Mouse (Mus musculus): ENCODE measurements around the gene Zzz3. TPM values are rescaled to one million over a fixed set of nuclear protein-coding genes. Genes with fewer than 3 reads are reported as not detected.

The Zzz3 gene
- polyA plus RNA-seq, 1 experiment from 2014 or later = 29.7 TPM

- Histone ChIP-seq H3K27ac (replicated peaks) (no peak overlapping the region), H3K4me1 (replicated peaks) (no peaks in the 10 kb centered on the region), H3K9ac (no peak overlapping the region), H3K9me3 (no peaks in the 10 kb centered on the region), H3K27me3 (no peaks in the 10 kb centered on the region), H3K4me2 (no peak overlapping the region), H3K36me3 (no peaks in the 10 kb centered on the region), H3K4me3 (no peak overlapping the region)
- ATAC-seq (ENCODE audit: low read depth) = no peak
- WGBS = 86% methylated on average over 10 of the region's 10 CpGs
Observed at GRCm38 (mm10) chr3:152470347-152470746, 75.1 kb downstream of the Zzz3 start.

GRCm38 (mm10) chr3:152472676-152473075, 77.4 kb downstream of the Zzz3 start:
- Histone ChIP-seq H3K27ac (replicated peaks) (no peak overlapping the region), H3K4me3 (no peak overlapping the region), H3K36me3 (no peaks in the 10 kb centered on the region), H3K9me3 (no peaks in the 10 kb centered on the region), H3K27me3 (0 out of 2 replicates have a peak, but pooled peaks cover 3% of the 10 kb centered on the region), H3K4me2 (no peak overlapping the region), H3K4me1 (replicated peaks) (no peaks in the 10 kb centered on the region), H3K9ac (no peak overlapping the region)
- WGBS = 86% methylated on average over 16 of the region's 16 CpGs
- no peak for ATAC-seq (ENCODE audit: low read depth)

GRCm38 (mm10) chr3:152474582-152475277, 79.5 kb downstream of the Zzz3 start:
- peaks cover 6% of the 10 kb centered on the region for H3K4me1 ChIP-seq (replicated peaks)
- no peak overlapping the region for H3K4me3 ChIP-seq
- no peak overlapping the region for H3K9ac ChIP-seq
- H3K36me3 ChIP-seq = no peaks in the 10 kb centered on the region
- H3K27me3 ChIP-seq = 0 out of 2 replicates have a peak, but pooled peaks cover 3% of the 10 kb centered on the region
- WGBS = 61% methylated on average over 15 of the region's 15 CpGs
- no peak overlapping the region for H3K4me2 ChIP-seq
- no peaks in the 10 kb centered on the region for H3K9me3 ChIP-seq
- no peak for ATAC-seq (ENCODE audit: low read depth)
- H3K27ac ChIP-seq (replicated peaks) = no peak overlapping the region

- peaks cover 6% of the 10 kb centered on the region for H3K4me1 ChIP-seq (replicated peaks)
- no peak overlapping the region for H3K4me3 ChIP-seq
- H3K27me3 ChIP-seq = 0 out of 2 replicates have a peak, but pooled peaks cover 3% of the 10 kb centered on the region
- ATAC-seq (ENCODE audit: low read depth) = no peak
- no peaks in the 10 kb centered on the region for H3K9me3 ChIP-seq
- H3K9ac ChIP-seq = no peak overlapping the region
- no peak overlapping the region for H3K4me2 ChIP-seq
- WGBS = 87% methylated on average over 1 of the region's 1 CpGs
- no peaks in the 10 kb centered on the region for H3K36me3 ChIP-seq
- H3K27ac ChIP-seq (replicated peaks) = no peak overlapping the region
Observed at GRCm38 (mm10) chr3:152475278-152475669, 80.0 kb downstream of the Zzz3 start.

- 92% methylated on average over 3 of the region's 3 CpGs for WGBS
- Histone ChIP-seq H3K4me1 (replicated peaks) (peaks cover 6% of the 10 kb centered on the region), H3K4me2 (no peak overlapping the region), H3K4me3 (no peak overlapping the region), H3K36me3 (no peaks in the 10 kb centered on the region), H3K9me3 (no peaks in the 10 kb centered on the region), H3K27me3 (0 out of 2 replicates have a peak, but pooled peaks cover 3% of the 10 kb centered on the region), H3K27ac (replicated peaks) (no peak overlapping the region), H3K9ac (no peak overlapping the region)
- ATAC-seq (ENCODE audit: low read depth) = no peak
Observed at GRCm38 (mm10) chr3:152475894-152476293, 80.6 kb downstream of the Zzz3 start.

GRCm38 (mm10) chr3:152477796-152478527, 82.7 kb downstream of the Zzz3 start:
- Histone ChIP-seq H3K9ac (peak overlapping the region; percentile 58), H3K4me2 (peak overlapping the region; percentile 60), H3K4me1 (replicated peaks) (peaks cover 16% of the 10 kb centered on the region), H3K27ac (replicated peaks) (0 out of 2 replicates have a peak overlapping the region, but pooled peaks have one; percentile 18), H3K36me3 (no peaks in the 10 kb centered on the region), H3K4me3 (peak overlapping the region; percentile 35), H3K9me3 (no peaks in the 10 kb centered on the region), H3K27me3 (0 out of 2 replicates have a peak, but pooled peaks cover 3% of the 10 kb centered on the region)
- peak; percentile 72 for ATAC-seq (ENCODE audit: low read depth)
- 8% methylated on average over 23 of the region's 23 CpGs for WGBS

- no peaks in the 10 kb centered on the region for H3K9me3 ChIP-seq
- H3K4me2 ChIP-seq = peak overlapping the region; percentile 60
- peak overlapping the region; percentile 35 for H3K4me3 ChIP-seq
- H3K9ac ChIP-seq = peak overlapping the region; percentile 58
- peaks cover 19% of the 10 kb centered on the region for H3K4me1 ChIP-seq (replicated peaks)
- ATAC-seq (ENCODE audit: low read depth) = peak; percentile 60
- H3K27me3 ChIP-seq = 0 out of 2 replicates have a peak, but pooled peaks cover 3% of the 10 kb centered on the region
- WGBS = 3% methylated on average over 14 of the region's 16 CpGs
- H3K36me3 ChIP-seq = no peaks in the 10 kb centered on the region
- no peak overlapping the region for H3K27ac ChIP-seq (replicated peaks)
Observed at GRCm38 (mm10) chr3:152478599-152479435, 83.5 kb downstream of the Zzz3 start.

GRCm38 (mm10) chr3:152480336-152480735, 85.1 kb downstream of the Zzz3 start:
- Histone ChIP-seq H3K27me3 (0 out of 2 replicates have a peak, but pooled peaks cover 3% of the 10 kb centered on the region), H3K27ac (replicated peaks) (no peak overlapping the region), H3K36me3 (no peaks in the 10 kb centered on the region), H3K9ac (no peak overlapping the region), H3K4me1 (replicated peaks) (peaks cover 32% of the 10 kb centered on the region), H3K4me3 (no peak overlapping the region), H3K4me2 (no peak overlapping the region), H3K9me3 (no peaks in the 10 kb centered on the region)
- no peak for ATAC-seq (ENCODE audit: low read depth)
- WGBS = 94% methylated on average over 6 of the region's 6 CpGs

GRCm38 (mm10) chr3:152482182-152482581, 86.9 kb downstream of the Zzz3 start:
- WGBS = 71% methylated on average over 8 of the region's 8 CpGs
- H3K36me3 ChIP-seq = no peaks in the 10 kb centered on the region
- no peaks in the 10 kb centered on the region for H3K27me3 ChIP-seq
- H3K4me2 ChIP-seq = no peak overlapping the region
- no peak overlapping the region for H3K4me3 ChIP-seq
- no peaks in the 10 kb centered on the region for H3K9me3 ChIP-seq
- peaks cover 32% of the 10 kb centered on the region for H3K4me1 ChIP-seq (replicated peaks)
- H3K27ac ChIP-seq (replicated peaks) = 0 out of 2 replicates have a peak overlapping the region, but pooled peaks have one; percentile 19
- no peak overlapping the region for H3K9ac ChIP-seq
- no peak for ATAC-seq (ENCODE audit: low read depth)

GRCm38 (mm10) chr3:152483800-152484199, 88.5 kb downstream of the Zzz3 start:
- H3K27ac ChIP-seq (replicated peaks) = peak overlapping the region; percentile 75
- ATAC-seq (ENCODE audit: low read depth) = no peak
- H3K9ac ChIP-seq = no peak overlapping the region
- peaks cover 26% of the 10 kb centered on the region for H3K4me1 ChIP-seq (replicated peaks)
- H3K4me3 ChIP-seq = no peak overlapping the region
- no peak overlapping the region for H3K4me2 ChIP-seq
- no peaks in the 10 kb centered on the region for H3K27me3 ChIP-seq
- H3K9me3 ChIP-seq = no peaks in the 10 kb centered on the region
- no peaks in the 10 kb centered on the region for H3K36me3 ChIP-seq
- 50% methylated on average over 7 of the region's 7 CpGs for WGBS

GRCm38 (mm10) chr3:152484206-152484605, 88.9 kb downstream of the Zzz3 start:
- Histone ChIP-seq H3K36me3 (no peaks in the 10 kb centered on the region), H3K4me2 (no peak overlapping the region), H3K9me3 (no peaks in the 10 kb centered on the region), H3K4me3 (no peak overlapping the region), H3K27ac (replicated peaks) (peak overlapping the region; percentile 75), H3K9ac (no peak overlapping the region), H3K4me1 (replicated peaks) (peaks cover 26% of the 10 kb centered on the region), H3K27me3 (no peaks in the 10 kb centered on the region)
- ATAC-seq (ENCODE audit: low read depth) = peak; percentile 40; the same call in 1 of the 2 replicates
- 42% methylated on average over 6 of the region's 6 CpGs for WGBS
